Mouse (Mus musculus) kidney, adult 10 weeks (tissue): ENCODE measurements around the gene Snf8. TPM values are rescaled to one million over a fixed set of nuclear protein-coding genes. Genes with fewer than 3 reads are reported as not detected.

ENCODE experiments used
- polyA plus RNA-seq: library from polyadenylated mRNA; stranded (reverse); fragments of 350-450 nt; fragmentation: Illumina TruSeq; extraction: RNeasy Lipid Tissue Mini Kit (QIAGEN cat#74804); gene quantifications from one replicate; pipeline ENCODE4 v1.2.3, GENCODE M21; 2014; ENCODE audit warnings: low read depth, low replicate concordance

Gene Snf8
- polyA plus RNA-seq, result 19.2 TPM

GRCm38 (mm10) chr11:96034596-96035052, at the start of gene Snf8:
TSS of gene Snf8 (plus strand) at chr11:96034885.

GRCm38 (mm10) chr11:96005403-96006271, 29.0 kb upstream of the Snf8 start, which contains the start of gene Igf2bp1:
TSS of gene Igf2bp1 (minus strand) at chr11:96005940.

GRCm38 (mm10) chr11:96065215-96065911, 30.7 kb downstream of the Snf8 start, which contains the start of gene Ube2z:
TSS of gene Ube2z (minus strand) at chr11:96065388.

GRCm38 (mm10) chr11:96075509-96076220, 41.0 kb downstream of the Snf8 start, which contains the start of gene Atp5g1:
TSS of gene Atp5g1 (minus strand) at chr11:96075670.

Other genes with a start within 250 kb of the Snf8 start
- gene Phospho1, start 210.4 kb upstream of the Snf8 start, polyA plus RNA-seq, result not detected
- gene Gngt2, start 197.7 kb upstream of the Snf8 start, polyA plus RNA-seq, result 3.1 TPM
- not detected for gene Abi3, start 192.4 kb upstream of the Snf8 start, polyA plus RNA-seq
- gene B4galnt2, start 120.0 kb upstream of the Snf8 start, polyA plus RNA-seq, result not detected
- gene Igf2bp1, start 28.9 kb upstream of the Snf8 start, polyA plus RNA-seq, result 0.73 TPM
- not detected for gene Gip, start 10.3 kb upstream of the Snf8 start, polyA plus RNA-seq
- gene Ube2z, start 30.5 kb downstream of the Snf8 start, polyA plus RNA-seq, result 22.4 TPM
- gene Atp5g1, start 40.8 kb downstream of the Snf8 start, polyA plus RNA-seq, result 6.9 TPM
- not detected for gene Calcoco2, start 77.1 kb downstream of the Snf8 start, polyA plus RNA-seq
- not detected for gene Ttll6, start 98.9 kb downstream of the Snf8 start, polyA plus RNA-seq
- not detected for gene Hoxb13, start 159.4 kb downstream of the Snf8 start, polyA plus RNA-seq
- 56.4 TPM for gene Hoxb9, start 236.6 kb downstream of the Snf8 start, polyA plus RNA-seq
- 14.3 TPM for gene Hoxb8, start 247.0 kb downstream of the Snf8 start, polyA plus RNA-seq